Mouse (Mus musculus): ENCODE measurements around the gene Rbm8a. TPM values are rescaled to one million over a fixed set of nuclear protein-coding genes. Genes with fewer than 3 reads are reported as not detected.
"Not testable (repeated sequence)": the region's sequence is repeated elsewhere in the genome, so short reads cannot be mapped to it uniquely, and the experiment has no call there.

The Rbm8a gene
- total and polyA plus RNA-seq, 2 experiments: 6.3 to 11.9 TPM

- no peak for TF ChIP-seq CTCF (IDR thresholded peaks at IDR 0.05; ENCODE audit: low read depth, low read length)
- 0 out of 2 replicates have a peak, but pooled peaks have one; percentile 27 for TF ChIP-seq POLR2A (IDR thresholded peaks at IDR 0.05; ENCODE audit: extremely low read depth, insufficient read depth, low read length)
- Histone ChIP-seq H3K27ac (replicated peaks; ENCODE audit: insufficient read depth, low read depth, low read length) (peak within 1 kb of the TSS; percentile 33), H3K4me1 (ENCODE audit: control insufficient read depth, insufficient read depth, low read length) (no peaks in the 10 kb centered on the region), H3K36me3 (ENCODE audit: control insufficient read depth, insufficient read depth, low read length) (no peaks in the 10 kb centered on the region), H3K79me2 (ENCODE audit: control insufficient read depth, insufficient read depth, low read length) (no peaks in the 10 kb centered on the region), H3K4me3 (ENCODE audit: insufficient read depth, low read depth, low read length) (peak within 1 kb of the TSS; percentile 85), H3K27me3 (ENCODE audit: control insufficient read depth, insufficient read depth, low read length) (no peaks in the 10 kb centered on the region; the same call in 1 of the 2 replicates), H3K9ac (ENCODE audit: low read depth, low read length) (peak within 1 kb of the TSS; percentile 70)
- 1% methylated on average over 27 of the region's 27 CpGs for WGBS
- peak; percentile 79 for DNase-seq (ENCODE audit: extremely low read depth, low read depth, low spot score)
Observed at GRCm38 (mm10) chr3:96600639-96601250, 29.0 kb upstream of the Rbm8a start, which contains the start of gene Lix1l. Gene Lix1l, plus strand, starts transcription at chr3:96601149.

GRCm38 (mm10) chr3:96601251-96601787 lies 28.4 kb upstream of the Rbm8a start:
- H3K9ac ChIP-seq (ENCODE audit: low read depth, low read length): peak overlapping the region; percentile 70
- no peaks in the 10 kb centered on the region for H3K79me2 ChIP-seq (ENCODE audit: control insufficient read depth, insufficient read depth, low read length)
- no peak overlapping the region; the same call in 1 of the 2 replicates for H3K27ac ChIP-seq (replicated peaks; ENCODE audit: insufficient read depth, low read depth, low read length)
- H3K4me3 ChIP-seq (ENCODE audit: insufficient read depth, low read depth, low read length): peak overlapping the region; percentile 85
- TF ChIP-seq POLR2A (IDR thresholded peaks at IDR 0.05; ENCODE audit: extremely low read depth, insufficient read depth, low read length) (no peak), CTCF (IDR thresholded peaks at IDR 0.05; ENCODE audit: low read depth, low read length) (no peak)
- WGBS: 4% methylated on average over 37 of the region's 40 CpGs
- DNase-seq (ENCODE audit: extremely low read depth, low read depth, low spot score): peak; percentile 37
- no peaks in the 10 kb centered on the region for H3K4me1 ChIP-seq (ENCODE audit: control insufficient read depth, insufficient read depth, low read length)
- H3K27me3 ChIP-seq (ENCODE audit: control insufficient read depth, insufficient read depth, low read length): no peaks in the 10 kb centered on the region; the same call in 1 of the 2 replicates
- no peaks in the 10 kb centered on the region for H3K36me3 ChIP-seq (ENCODE audit: control insufficient read depth, insufficient read depth, low read length)

- DNase-seq (ENCODE audit: extremely low read depth, low read depth, low spot score): no peak
- H3K79me2 ChIP-seq (ENCODE audit: control insufficient read depth, insufficient read depth, low read length): no peaks in the 10 kb centered on the region
- H3K27me3 ChIP-seq (ENCODE audit: control insufficient read depth, insufficient read depth, low read length): no peaks in the 10 kb centered on the region; the same call in 1 of the 2 replicates
- WGBS: 61% methylated on average over 10 of the region's 10 CpGs
- H3K36me3 ChIP-seq (ENCODE audit: control insufficient read depth, insufficient read depth, low read length): no peaks in the 10 kb centered on the region
- H3K4me1 ChIP-seq (ENCODE audit: control insufficient read depth, insufficient read depth, low read length): no peaks in the 10 kb centered on the region
- TF ChIP-seq CTCF (IDR thresholded peaks at IDR 0.05; ENCODE audit: low read depth, low read length) (no peak), POLR2A (IDR thresholded peaks at IDR 0.05; ENCODE audit: extremely low read depth, insufficient read depth, low read length) (no peak)
- no peak overlapping the region for H3K4me3 ChIP-seq (ENCODE audit: insufficient read depth, low read depth, low read length)
- peak overlapping the region; percentile 33 for H3K27ac ChIP-seq (replicated peaks; ENCODE audit: insufficient read depth, low read depth, low read length)
- peak overlapping the region; percentile 18; the same call in 1 of the 2 replicates for H3K9ac ChIP-seq (ENCODE audit: low read depth, low read length)
Observed at GRCm38 (mm10) chr3:96601941-96602703, 27.6 kb upstream of the Rbm8a start.

GRCm38 (mm10) chr3:96602704-96603084 lies 27.0 kb upstream of the Rbm8a start:
- H3K27me3 ChIP-seq (ENCODE audit: control insufficient read depth, insufficient read depth, low read length): no peaks in the 10 kb centered on the region; the same call in 1 of the 2 replicates
- no peak overlapping the region for H3K4me3 ChIP-seq (ENCODE audit: insufficient read depth, low read depth, low read length)
- peak overlapping the region; percentile 25; the same call in 1 of the 2 replicates for H3K27ac ChIP-seq (replicated peaks; ENCODE audit: insufficient read depth, low read depth, low read length)
- WGBS: 38% methylated on average over 5 of the region's 5 CpGs
- H3K79me2 ChIP-seq (ENCODE audit: control insufficient read depth, insufficient read depth, low read length): no peaks in the 10 kb centered on the region
- DNase-seq (ENCODE audit: extremely low read depth, low read depth, low spot score): no peak
- H3K4me1 ChIP-seq (ENCODE audit: control insufficient read depth, insufficient read depth, low read length): no peaks in the 10 kb centered on the region
- TF ChIP-seq CTCF (IDR thresholded peaks at IDR 0.05; ENCODE audit: low read depth, low read length): no peak
- no peak for TF ChIP-seq POLR2A (IDR thresholded peaks at IDR 0.05; ENCODE audit: extremely low read depth, insufficient read depth, low read length)
- no peaks in the 10 kb centered on the region for H3K36me3 ChIP-seq (ENCODE audit: control insufficient read depth, insufficient read depth, low read length)
- no peak overlapping the region for H3K9ac ChIP-seq (ENCODE audit: low read depth, low read length)

GRCm38 (mm10) chr3:96603311-96603710 lies 26.4 kb upstream of the Rbm8a start:
- Histone ChIP-seq H3K36me3 (ENCODE audit: control insufficient read depth, insufficient read depth, low read length) (no peaks in the 10 kb centered on the region), H3K79me2 (ENCODE audit: control insufficient read depth, insufficient read depth, low read length) (no peaks in the 10 kb centered on the region), H3K4me1 (ENCODE audit: control insufficient read depth, insufficient read depth, low read length) (no peaks in the 10 kb centered on the region), H3K9ac (ENCODE audit: low read depth, low read length) (no peak overlapping the region), H3K27me3 (ENCODE audit: control insufficient read depth, insufficient read depth, low read length) (no peaks in the 10 kb centered on the region; the same call in 1 of the 2 replicates), H3K27ac (replicated peaks; ENCODE audit: insufficient read depth, low read depth, low read length) (no peak overlapping the region), H3K4me3 (ENCODE audit: insufficient read depth, low read depth, low read length) (no peak overlapping the region)
- no peak for DNase-seq (ENCODE audit: extremely low read depth, low read depth, low spot score)
- no peak for TF ChIP-seq POLR2A (IDR thresholded peaks at IDR 0.05; ENCODE audit: extremely low read depth, insufficient read depth, low read length)
- TF ChIP-seq CTCF (IDR thresholded peaks at IDR 0.05; ENCODE audit: low read depth, low read length): no peak
- 79% methylated on average over 5 of the region's 5 CpGs for WGBS

DNA sequence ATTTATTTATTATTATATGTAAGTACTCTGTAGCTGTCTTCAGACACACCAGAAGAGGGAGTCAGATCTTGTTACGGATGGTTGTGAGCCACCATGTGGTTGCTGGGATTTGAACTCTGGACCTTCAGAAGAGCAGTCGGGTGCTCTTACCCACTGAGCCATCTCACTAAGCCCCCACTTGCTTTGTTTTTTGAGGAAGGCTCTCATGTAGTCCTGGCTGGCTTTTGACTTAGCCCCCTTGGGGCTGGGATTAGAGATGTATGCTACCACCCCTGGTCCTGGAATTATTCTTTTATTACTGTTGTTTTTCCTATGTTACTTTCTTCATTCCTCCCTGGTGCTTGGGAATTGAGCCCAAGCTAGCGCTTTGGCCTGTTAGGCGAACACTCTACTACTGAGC lies 23.7 kb upstream of the Rbm8a start:
- not testable (repeated sequence) for H3K4me1 ChIP-seq (ENCODE audit: control insufficient read depth, insufficient read depth, low read length); H3K27ac ChIP-seq (replicated peaks; ENCODE audit: insufficient read depth, low read depth, low read length); H3K36me3 ChIP-seq (ENCODE audit: control insufficient read depth, insufficient read depth, low read length); H3K79me2 ChIP-seq (ENCODE audit: control insufficient read depth, insufficient read depth, low read length); H3K9ac ChIP-seq (ENCODE audit: low read depth, low read length); DNase-seq (ENCODE audit: extremely low read depth, low read depth, low spot score); H3K4me3 ChIP-seq (ENCODE audit: insufficient read depth, low read depth, low read length); H3K27me3 ChIP-seq (ENCODE audit: control insufficient read depth, insufficient read depth, low read length)
- 91% methylated on average over 4 of the region's 4 CpGs for WGBS
